Mouse (Mus musculus) liver, embryonic 16.5 days (tissue): ENCODE results near the gene Ccdc12. TPM values are rescaled to one million over a fixed set of nuclear protein-coding genes. Genes with fewer than 3 reads are reported as not detected.

Experiments
- ATAC-seq: fragments of 200-750 bp; cut with Nextera tagmentation; 2 replicates; pipeline ENCODE4 v1.8.0; 2017; ENCODE audit warnings: low read depth, mild to moderate bottlenecking, moderate number of reproducible peaks, moderate library complexity
- H3K27ac ChIP-seq: fragments of 300-500 bp; sonication (generic); 2 replicates; pipeline ENCODE4 v1.5.1; 2014; ENCODE audit warnings: mild to moderate bottlenecking, low read length
- H3K27me3 ChIP-seq: fragments of 300-500 bp; sonication (generic); 2 replicates; pipeline ENCODE4 v1.6.1; 2014; ENCODE audit warnings: low read depth, low read length, mixed read lengths; ENCODE audit not compliant: control insufficient read depth, insufficient read depth
- H3K36me3 ChIP-seq: fragments of 300-500 bp; sonication (generic); 2 replicates; pipeline ENCODE4 v1.6.1; 2014; ENCODE audit warnings: mild to moderate bottlenecking; ENCODE audit not compliant: control insufficient read depth, insufficient read depth
- H3K4me1 ChIP-seq: fragments of 300-500 bp; sonication (generic); 2 replicates; pipeline ENCODE4 v1.6.1; 2014; ENCODE audit warnings: low read depth, low read length, mixed read lengths; ENCODE audit not compliant: control insufficient read depth
- H3K4me2 ChIP-seq: fragments of 300-500 bp; sonication (generic); 2 replicates; pipeline ENCODE4 v1.6.1; 2014; ENCODE audit warnings: low read depth, low read length, mixed read lengths
- H3K4me3 ChIP-seq: fragments of 300-500 bp; sonication (generic); 2 replicates; pipeline ENCODE4 v1.5.1; 2014; ENCODE audit warnings: low read depth, mild to moderate bottlenecking, low read length
- H3K9ac ChIP-seq: fragments of 300-500 bp; sonication (generic); 2 replicates; pipeline ENCODE4 v1.6.1; 2014; ENCODE audit warnings: low read depth, low read length
- H3K9me3 ChIP-seq: fragments of 300-500 bp; sonication (generic); replicated peaks from 2 replicates; pipeline ENCODE4 v1.6.1; 2016; ENCODE audit warnings: low read length; ENCODE audit not compliant: control insufficient read depth
- WGBS: fragments of 180-500 bp; shearing (Covaris S2); extraction: QIAGEN DNeasy Blood & Tissue Kit; methylation state at CpG from one replicate; pipeline ENCODE4 v1.1.7; 2014; ENCODE audit not compliant: insufficient replicate concordance; 5-methylcytosine and 5-hydroxymethylcytosine counted together
- polyA plus RNA-seq: library from polyadenylated mRNA; unstranded; fragments of >200 nt; fragmentation: Nextera tagmentation; extraction: Ambion mirVana; gene quantifications from 2 replicates; pipeline ENCODE4 v1.2.1, GENCODE M21; 2015

The Ccdc12 gene
- polyA plus RNA-seq, 1 experiment from 2014 or later = 59.5 TPM

DNA sequence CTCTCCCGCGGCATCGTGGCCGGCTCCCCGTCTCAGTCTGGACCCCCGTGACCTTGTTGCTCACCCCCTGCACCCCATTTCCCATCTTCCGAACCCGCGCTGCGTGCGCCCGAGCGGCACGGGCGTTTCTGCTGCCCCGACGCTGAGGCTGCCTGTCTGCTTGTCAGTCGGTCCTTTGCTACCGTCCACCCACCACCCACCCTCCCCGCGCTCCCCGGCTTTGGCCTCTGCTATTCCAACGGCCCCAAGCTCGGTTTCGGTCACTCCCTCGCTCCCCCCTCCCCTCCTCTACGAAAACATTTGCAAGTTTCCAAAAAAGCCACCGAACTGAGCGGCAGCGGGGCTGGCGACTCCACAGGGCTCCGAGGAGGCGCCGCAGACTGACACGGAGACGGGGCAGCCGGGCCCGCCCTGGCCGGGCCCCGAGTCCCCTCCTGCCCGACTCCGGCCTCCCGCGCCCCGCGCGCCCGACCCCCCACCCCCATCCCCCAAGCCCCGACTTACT, 86.7 kb downstream of the Ccdc12 start:
- H3K4me3 ChIP-seq = peak overlapping the region; percentile 48
- WGBS = 1% methylated on average over 44 of the region's 49 CpGs
- H3K4me2 ChIP-seq = peak overlapping the region; percentile 66
- no peaks in the 10 kb centered on the region; the same call in 1 of the 2 replicates for H3K4me1 ChIP-seq
- H3K27me3 ChIP-seq = peaks cover 63% of the 10 kb centered on the region
- H3K36me3 ChIP-seq = no peaks in the 10 kb centered on the region
- no peak for ATAC-seq
- H3K9ac ChIP-seq = 0 out of 2 replicates have a peak overlapping the region, but pooled peaks have one; percentile 13
- H3K9me3 ChIP-seq = no peaks in the 10 kb centered on the region
- H3K27ac ChIP-seq = no peak overlapping the region; the same call in 1 of the 2 replicates

DNA sequence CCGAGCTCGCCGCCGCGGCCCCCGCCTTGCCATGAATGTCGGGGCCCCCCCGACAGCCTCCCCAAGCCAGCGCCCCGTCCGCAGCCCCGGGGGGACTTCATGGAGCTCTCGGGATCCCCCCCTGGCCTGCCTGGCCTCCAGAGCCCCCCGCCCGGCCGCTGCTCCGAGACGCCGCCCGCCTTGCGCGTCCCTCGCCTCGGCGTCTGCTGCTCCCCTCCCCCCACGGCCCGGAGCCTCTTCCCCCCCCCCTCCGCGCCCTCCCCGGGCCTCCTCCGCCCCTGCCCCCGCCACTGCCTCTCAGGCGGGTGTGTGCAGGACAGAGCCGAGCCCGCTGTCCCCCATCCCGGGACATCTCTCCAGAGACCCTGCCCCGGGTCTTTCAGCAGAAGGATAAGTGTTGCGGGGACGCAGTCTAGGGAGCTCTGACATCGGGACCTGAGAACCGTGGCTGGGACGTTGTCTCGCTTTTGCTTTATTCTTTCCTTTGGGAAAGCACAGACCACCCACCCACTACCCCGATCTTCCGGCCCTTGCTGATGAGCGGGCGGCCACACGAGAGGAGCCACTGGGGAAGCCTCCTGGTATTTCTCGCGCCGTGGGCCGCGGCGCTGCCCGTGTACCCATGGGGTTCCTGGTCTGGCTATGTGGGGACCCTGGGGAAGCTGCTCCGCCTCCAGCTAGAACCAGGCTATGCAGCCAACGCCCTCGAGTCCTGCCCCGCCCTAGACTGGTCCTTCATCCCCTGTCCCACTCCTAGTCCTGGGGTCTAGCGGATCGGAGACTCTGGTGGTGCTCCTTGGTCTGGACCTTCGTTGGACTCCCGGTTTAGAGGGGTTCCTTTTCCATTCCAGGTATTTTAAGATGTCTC, 87.4 kb downstream of the Ccdc12 start:
- Histone ChIP-seq H3K9me3 (no peaks in the 10 kb centered on the region), H3K4me3 (peak overlapping the region; percentile 48), H3K27ac (no peak overlapping the region), H3K9ac (peak overlapping the region; percentile 13; the same call in 1 of the 2 replicates), H3K27me3 (peaks cover 63% of the 10 kb centered on the region), H3K4me1 (no peaks in the 10 kb centered on the region; the same call in 1 of the 2 replicates), H3K4me2 (peak overlapping the region; percentile 66), H3K36me3 (no peaks in the 10 kb centered on the region)
- ATAC-seq = peak; percentile 23
- 5% methylated on average over 50 of the region's 63 CpGs for WGBS

DNA sequence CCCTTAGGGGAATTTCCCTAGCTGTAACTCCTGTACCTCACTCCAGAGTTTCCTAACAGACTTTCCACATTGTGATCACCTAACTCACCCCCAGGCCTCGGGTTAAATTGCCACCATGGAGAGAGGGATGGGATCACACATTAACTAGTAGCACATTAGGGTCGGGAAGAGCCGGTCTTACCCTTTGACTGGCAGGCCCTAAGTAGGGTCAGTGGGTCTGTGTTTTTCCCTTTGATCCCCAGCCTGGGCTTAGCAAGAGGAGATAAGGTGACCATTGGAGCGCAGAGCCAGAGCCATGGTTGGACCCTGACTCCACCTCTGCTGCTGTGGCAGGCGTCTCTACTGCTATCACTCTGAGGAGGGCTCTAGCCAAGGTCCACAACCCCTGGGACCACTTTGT, 89.4 kb downstream of the Ccdc12 start:
- no peak overlapping the region for H3K27ac ChIP-seq

DNA sequence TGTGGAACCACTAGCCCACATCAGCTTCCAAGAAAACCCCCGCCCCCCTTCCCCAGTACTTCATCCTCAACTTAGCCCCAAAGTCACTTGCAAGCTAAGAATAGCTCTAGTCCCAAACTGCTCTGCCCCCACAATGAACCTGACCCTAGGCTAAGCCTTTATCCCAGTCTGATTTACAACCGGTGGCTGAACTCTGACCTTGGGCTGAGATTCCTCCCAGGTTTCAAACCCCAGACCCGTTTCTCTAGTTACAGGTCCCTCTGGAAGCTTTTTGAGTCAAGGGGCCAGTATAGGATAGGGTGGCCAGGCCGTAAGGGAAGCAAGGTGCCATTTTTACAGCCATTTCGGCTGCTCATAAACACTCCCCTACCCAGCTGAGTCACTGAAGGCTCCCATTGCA, 89.9 kb downstream of the Ccdc12 start:
- no peak overlapping the region for H3K9ac ChIP-seq
- no peak for ATAC-seq
- no peaks in the 10 kb centered on the region for H3K36me3 ChIP-seq
- H3K27me3 ChIP-seq = peaks cover 46% of the 10 kb centered on the region
- no peaks in the 10 kb centered on the region for H3K9me3 ChIP-seq
- WGBS = 32% methylated on average over 5 of the region's 5 CpGs
- H3K4me2 ChIP-seq = no peak overlapping the region
- no peak overlapping the region for H3K4me3 ChIP-seq
- H3K27ac ChIP-seq = no peak overlapping the region
- no peaks in the 10 kb centered on the region; the same call in 1 of the 2 replicates for H3K4me1 ChIP-seq

More for the DNA sequence above, 89.4 kb downstream of the Ccdc12 start:
- Histone ChIP-seq H3K4me2 (no peak overlapping the region), H3K9ac (no peak overlapping the region), H3K27me3 (peaks cover 50% of the 10 kb centered on the region), H3K36me3 (no peaks in the 10 kb centered on the region), H3K4me3 (no peak overlapping the region), H3K4me1 (no peaks in the 10 kb centered on the region; the same call in 1 of the 2 replicates), H3K9me3 (no peaks in the 10 kb centered on the region)
- 31% methylated on average over 5 of the region's 5 CpGs for WGBS
- ATAC-seq = 0 out of 2 replicates have a peak, but pooled peaks have one; percentile 9

DNA sequence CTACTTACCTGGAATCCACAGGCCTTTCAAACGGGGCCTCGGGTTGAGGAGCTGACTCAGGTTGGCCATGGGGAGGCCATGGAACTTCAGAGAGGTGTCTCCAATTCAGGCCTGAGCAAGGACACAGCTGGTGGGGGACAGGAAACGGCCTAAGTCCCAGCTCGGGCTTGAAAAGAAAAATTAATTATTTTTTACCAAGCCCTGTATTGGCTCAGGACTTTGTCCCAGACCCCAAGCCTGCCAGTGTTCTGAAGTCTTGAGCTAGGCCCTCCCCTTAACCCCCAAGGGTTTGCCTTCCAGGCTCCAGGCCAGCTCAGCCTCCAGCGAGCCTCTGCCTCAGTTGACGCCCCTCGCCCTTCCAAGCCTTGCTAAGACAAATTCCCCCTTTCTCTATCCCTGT, 90.7 kb downstream of the Ccdc12 start, which contains the start of gene Pth1r:
Pth1r (minus strand) TSS at position 185 of the 400 bp plus-strand sequence.
- no peak for ATAC-seq
- H3K4me3 ChIP-seq = no peak within 1 kb of the TSS
- whole genome bisulfite sequencing = 57% methylated on average over 7 of the region's 7 CpGs
- peaks cover 38% of the 10 kb centered on the region for H3K27me3 ChIP-seq
- no peak within 1 kb of the TSS for H3K27ac ChIP-seq
- no peaks in the 10 kb centered on the region for H3K36me3 ChIP-seq
- H3K9ac ChIP-seq = no peak within 1 kb of the TSS
- H3K9me3 ChIP-seq = no peaks in the 10 kb centered on the region
- no peaks in the 10 kb centered on the region; the same call in 1 of the 2 replicates for H3K4me1 ChIP-seq
- no peak within 1 kb of the TSS for H3K4me2 ChIP-seq

DNA sequence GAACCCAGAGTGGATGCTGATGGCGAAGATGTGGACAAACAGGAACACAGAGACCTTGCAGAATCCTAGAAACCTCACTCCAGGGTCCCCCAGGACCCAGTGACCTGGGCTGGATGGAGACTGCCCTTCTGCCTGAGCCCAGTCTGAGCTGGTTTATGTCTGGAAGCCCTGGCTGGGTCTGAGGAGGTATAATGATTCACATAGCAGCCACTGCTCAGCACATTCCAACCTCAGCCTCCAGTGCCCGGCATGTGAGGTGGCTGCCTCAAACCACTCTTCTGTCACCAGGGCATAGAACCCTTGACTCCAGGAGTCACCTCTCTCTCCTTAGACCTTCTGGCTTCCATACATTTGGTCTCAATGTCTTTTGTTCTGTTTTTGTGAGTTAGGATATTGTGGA, 92.1 kb downstream of the Ccdc12 start:
- H3K4me3 ChIP-seq = no peak overlapping the region
- H3K36me3 ChIP-seq = no peaks in the 10 kb centered on the region
- no peaks in the 10 kb centered on the region for H3K9me3 ChIP-seq
- H3K4me1 ChIP-seq = no peaks in the 10 kb centered on the region; the same call in 1 of the 2 replicates
- WGBS = 58% methylated on average over 2 of the region's 2 CpGs
- H3K4me2 ChIP-seq = no peak overlapping the region
- H3K27ac ChIP-seq = no peak overlapping the region
- peaks cover 23% of the 10 kb centered on the region for H3K27me3 ChIP-seq
- no peak for ATAC-seq
- H3K9ac ChIP-seq = no peak overlapping the region

DNA sequence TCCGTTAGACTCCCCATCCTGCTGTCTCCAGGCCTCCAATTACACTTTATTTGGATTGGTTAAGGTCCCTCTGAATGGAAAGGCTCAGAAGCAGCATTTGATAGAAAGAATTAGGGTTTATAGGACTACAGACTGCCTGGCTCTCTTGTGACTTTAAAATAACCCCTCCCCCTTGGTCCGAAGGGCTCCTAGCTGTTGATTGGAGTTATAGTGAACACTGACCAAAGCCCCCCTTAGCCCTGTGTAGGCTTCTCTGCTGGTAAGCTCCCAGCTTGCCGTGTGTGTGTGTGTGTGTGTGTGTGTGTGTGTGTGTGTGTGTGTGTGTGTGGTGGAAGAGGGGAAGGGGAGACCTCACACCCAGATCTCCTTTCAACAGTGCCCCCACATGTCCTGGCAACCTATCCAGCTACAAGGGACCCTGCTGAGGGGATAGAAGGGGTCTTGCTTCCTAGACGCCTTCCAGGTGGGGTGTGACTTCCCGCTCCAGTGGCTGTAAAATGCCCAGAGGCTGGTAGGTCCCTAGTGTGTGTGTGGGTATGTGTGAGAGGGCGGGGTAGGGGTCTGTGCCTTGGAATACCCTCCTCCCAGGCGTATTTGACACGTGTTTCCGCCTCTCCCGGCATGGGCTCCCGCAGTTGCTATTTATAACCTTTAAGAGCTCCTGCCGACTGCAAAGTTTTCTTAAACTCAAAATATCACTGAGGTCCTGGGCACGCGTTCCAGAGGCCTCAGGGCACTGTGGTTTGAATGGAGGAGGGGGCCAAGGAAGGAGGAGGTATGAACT, 94.3 kb downstream of the Ccdc12 start:
- peaks cover 3% of the 10 kb centered on the region; the same call in 1 of the 2 replicates for H3K27me3 ChIP-seq
- 30% methylated on average over 14 of the region's 14 CpGs for WGBS
- no peak overlapping the region for H3K9ac ChIP-seq
- H3K4me2 ChIP-seq = no peak overlapping the region
- H3K27ac ChIP-seq = no peak overlapping the region
- H3K4me1 ChIP-seq = no peaks in the 10 kb centered on the region
- no peaks in the 10 kb centered on the region for H3K36me3 ChIP-seq
- H3K9me3 ChIP-seq = no peaks in the 10 kb centered on the region
- no peak for ATAC-seq
- H3K4me3 ChIP-seq = no peak overlapping the region

DNA sequence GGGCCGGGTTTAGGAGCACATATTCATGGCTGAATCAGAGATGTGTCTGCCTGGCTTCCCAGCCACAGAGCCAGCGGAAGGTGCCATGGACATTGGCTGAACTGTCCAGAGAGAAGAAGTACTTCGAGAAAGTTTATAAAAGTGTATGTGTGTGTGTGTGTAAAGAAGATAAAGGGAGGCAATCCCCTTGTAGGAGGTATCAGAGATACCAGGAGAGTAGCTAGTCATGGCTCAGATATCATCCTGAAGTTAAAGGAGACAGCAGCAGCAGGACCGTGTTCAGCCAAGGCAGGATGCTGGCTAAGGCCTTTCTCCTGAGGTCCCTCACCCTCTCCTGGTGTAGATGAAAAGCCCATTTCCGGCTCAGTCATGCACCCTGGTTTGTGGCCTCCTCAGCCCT, 95.1 kb downstream of the Ccdc12 start:
- 29% methylated on average over 5 of the region's 5 CpGs for WGBS
- no peaks in the 10 kb centered on the region for H3K4me1 ChIP-seq
- no peak overlapping the region for H3K4me3 ChIP-seq
- no peaks in the 10 kb centered on the region for H3K9me3 ChIP-seq
- H3K36me3 ChIP-seq = no peaks in the 10 kb centered on the region
- ATAC-seq = no peak
- no peak overlapping the region for H3K4me2 ChIP-seq
- H3K9ac ChIP-seq = no peak overlapping the region
- H3K27me3 ChIP-seq = no peaks in the 10 kb centered on the region; the same call in 1 of the 2 replicates
- H3K27ac ChIP-seq = no peak overlapping the region
